ENCODE assay signal across 8 mouse cellular contexts in genomic region chr8:47243016-47243630, GRCm38 (mm10).
DNase-seq lines count a peak whose midpoint lies in the region; ATAC-seq and TF ChIP-seq lines count a peak whose summit lies in the region.

No protein-coding gene starts in this region.

- no peak for TF ChIP-seq CTCF in bone marrow macrophage, adult 2 months (IDR thresholded peaks at IDR 0.05; ENCODE audit: low read depth, low read length)

- TF ChIP-seq POLR2A in bone marrow macrophage, adult 2 months (IDR thresholded peaks at IDR 0.05; ENCODE audit: borderline replicate concordance, low read depth, low read length): no peak

- H3K27ac ChIP-seq in bone marrow macrophage, adult 2 months (ENCODE audit: insufficient read depth, low read depth, low read length): no peak overlapping the region
- H3K27ac ChIP-seq in forebrain, embryonic 12.5 days: peak overlapping the region; percentile 95
- no peak overlapping the region for H3K27ac ChIP-seq in intestine, embryonic 16.5 days (ENCODE audit: low read length)
- peak overlapping the region; percentile 90 for H3K27ac ChIP-seq in midbrain, embryonic 13.5 days

- H3K9ac ChIP-seq in forebrain, embryonic 12.5 days: 0 out of 2 replicates have a peak overlapping the region, but pooled peaks have one; percentile 33
- no peak overlapping the region for H3K9ac ChIP-seq in intestine, embryonic 16.5 days (ENCODE audit: low read depth, low read length)
- H3K9ac ChIP-seq in midbrain, embryonic 13.5 days (replicated peaks): peak overlapping the region; percentile 42; the same call in 1 of the 2 replicates

- H3K4me2 ChIP-seq in forebrain, embryonic 12.5 days: peak overlapping the region; percentile 60
- peak overlapping the region; percentile 61 for H3K4me2 ChIP-seq in intestine, embryonic 16.5 days (ENCODE audit: low read depth, low read length)
- H3K4me2 ChIP-seq in midbrain, embryonic 13.5 days (replicated peaks): peak overlapping the region; percentile 62

- whole genome bisulfite sequencing in forebrain, embryonic 12.5 days: 15% methylated on average over 8 of the region's 8 CpGs
- 31% methylated on average over 8 of the region's 8 CpGs for WGBS in intestine, embryonic 16.5 days
- WGBS in midbrain, embryonic 13.5 days: 13% methylated on average over 8 of the region's 8 CpGs

- no peaks in the 10 kb centered on the region for H3K4me1 ChIP-seq in bone marrow macrophage, adult 2 months (ENCODE audit: control insufficient read depth, insufficient read depth, low read length)
- H3K4me1 ChIP-seq in forebrain, embryonic 12.5 days: peaks cover 82% of the 10 kb centered on the region
- H3K4me1 ChIP-seq in intestine, embryonic 16.5 days (ENCODE audit: control insufficient read depth, insufficient read depth, low read length): peaks cover 14% of the 10 kb centered on the region; the same call in 1 of the 2 replicates
- peaks cover 78% of the 10 kb centered on the region for H3K4me1 ChIP-seq in midbrain, embryonic 13.5 days (replicated peaks)

- DNase-seq in 416B (ENCODE audit: low read depth): peak; percentile 22
- DNase-seq in frontal cortex, postnatal 10 days (ENCODE audit: low spot score in 2 of 2): no peak
- DNase-seq in frontal cortex, postnatal 36 days (ENCODE audit: low spot score in 2 of 2): no peak
- DNase-seq in embryo, embryonic 10.5 days (ENCODE audit: low spot score): no peak

- peak; percentile 72 for ATAC-seq in forebrain, embryonic 12.5 days (ENCODE audit: low FRiP score)
- peak; percentile 66; the same call in 1 of the 2 replicates for ATAC-seq in intestine, embryonic 16.5 days
- ATAC-seq in midbrain, embryonic 13.5 days: peak; percentile 80

- no peaks in the 10 kb centered on the region for H3K36me3 ChIP-seq in forebrain, embryonic 12.5 days (replicated peaks)
- no peaks in the 10 kb centered on the region for H3K36me3 ChIP-seq in intestine, embryonic 16.5 days (ENCODE audit: control insufficient read depth, insufficient read depth, low read length)
- no peaks in the 10 kb centered on the region for H3K36me3 ChIP-seq in midbrain, embryonic 13.5 days

- H3K27me3 ChIP-seq in forebrain, embryonic 12.5 days: no peaks in the 10 kb centered on the region
- no peaks in the 10 kb centered on the region for H3K27me3 ChIP-seq in intestine, embryonic 16.5 days (replicated peaks; ENCODE audit: control insufficient read depth, insufficient read depth, low read length)
- no peaks in the 10 kb centered on the region for H3K27me3 ChIP-seq in midbrain, embryonic 13.5 days

- H3K4me3 ChIP-seq in bone marrow macrophage, adult 2 months (ENCODE audit: insufficient read depth, low read length): peak overlapping the region; percentile 5; the same call in 1 of the 2 replicates
- H3K4me3 ChIP-seq in forebrain, embryonic 12.5 days (replicated peaks): peak overlapping the region; percentile 30
- peak overlapping the region; percentile 40 for H3K4me3 ChIP-seq in intestine, embryonic 16.5 days (ENCODE audit: low read length)
- H3K4me3 ChIP-seq in midbrain, embryonic 13.5 days (replicated peaks): peak overlapping the region; percentile 34

- no peaks in the 10 kb centered on the region for H3K9me3 ChIP-seq in forebrain, embryonic 12.5 days
- H3K9me3 ChIP-seq in intestine, embryonic 16.5 days (ENCODE audit: control insufficient read depth, low read length): no peaks in the 10 kb centered on the region
- no peaks in the 10 kb centered on the region for H3K9me3 ChIP-seq in midbrain, embryonic 13.5 days

Comparison
In these comparisons a context has a peak if more than half of its experiments do, and no peak if none do; other contexts are left out.
1. H3K27ac ChIP-seq: peak in forebrain, embryonic 12.5 days (single experiment) and midbrain, embryonic 13.5 days (single experiment); none in bone marrow macrophage, adult 2 months (single experiment) and intestine, embryonic 16.5 days (single experiment).
2. Peak in every context shown above with its lines, with median percentiles within 50 percentile points of each other: H3K4me3 ChIP-seq, ATAC-seq and H3K4me2 ChIP-seq.